Mouse (Mus musculus) olfactory bulb, adult 2 months (tissue): ENCODE results near the gene Sh3rf1.

Experiments
- CTCF ChIP-seq: fragments of 200-500 bp; IDR thresholded peaks from 2 replicates; pipeline ENCODE4 v1.5.1; 2012; ENCODE audit warnings: low read depth, mild to moderate bottlenecking, low read length, moderate library complexity; ENCODE audit not compliant: insufficient read depth
- POLR2A ChIP-seq: fragments of 200-500 bp; IDR thresholded peaks from 2 replicates; pipeline ENCODE4 v1.6.1; 2012; ENCODE audit warnings: mild to moderate bottlenecking, low read depth, low read length, moderate library complexity; ENCODE audit not compliant: insufficient read depth

DNA sequence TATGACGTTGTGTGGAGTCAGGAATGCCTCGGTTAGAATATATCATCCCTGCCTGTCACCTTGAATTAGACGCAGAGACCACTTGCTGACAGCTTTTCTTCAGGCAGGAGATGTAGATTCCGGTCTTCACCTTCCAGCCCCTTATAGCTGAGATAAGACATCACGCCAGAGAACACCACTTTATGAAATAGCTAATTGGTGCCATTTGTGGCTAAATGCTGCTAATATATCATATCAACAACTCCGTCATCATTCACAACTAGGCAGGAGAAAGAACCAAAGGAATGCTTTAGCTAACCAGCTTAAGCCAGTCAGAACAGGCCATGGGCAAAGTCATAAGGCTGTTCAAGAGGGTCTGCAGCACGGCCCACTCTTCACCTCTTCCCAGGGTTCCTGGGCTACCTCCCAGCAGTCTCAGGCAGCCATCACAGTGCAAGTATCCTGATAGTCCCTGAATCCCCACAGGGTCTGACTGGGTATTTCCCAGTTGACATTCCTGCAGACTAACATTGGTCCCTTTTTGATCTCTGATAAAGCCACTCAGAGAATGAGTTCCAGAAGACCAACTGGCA, 49.7 kb upstream of the Sh3rf1 start:
- no peak for TF ChIP-seq CTCF
- no peak for TF ChIP-seq POLR2A
